Mouse (Mus musculus) small intestine, adult 2 months (tissue): ENCODE results near the gene Rmnd5b. TPM values are rescaled to one million over a fixed set of nuclear protein-coding genes. Genes with fewer than 3 reads are reported as not detected.
A peak's percentile ranks its signal among the peaks of the same experiment; 100 is the strongest.

Experiments
- H3K27ac ChIP-seq: fragments of 200-500 bp; 2 replicates; pipeline ENCODE4 v1.5.1; 2012; ENCODE audit warnings: low read depth, low read length, control low read depth, inconsistent platforms; ENCODE audit not compliant: insufficient read depth
- H3K27me3 ChIP-seq: fragments of 200-500 bp; 2 replicates; pipeline ENCODE4 v1.6.1; 2012; ENCODE audit warnings: mild to moderate bottlenecking, moderate library complexity, low read length, inconsistent platforms; ENCODE audit not compliant: control insufficient read depth, insufficient read depth
- H3K36me3 ChIP-seq: fragments of 200-500 bp; 2 replicates; pipeline ENCODE4 v1.6.1; 2012; ENCODE audit warnings: mild to moderate bottlenecking, low read length, control low read depth, inconsistent platforms; ENCODE audit not compliant: control insufficient read depth, insufficient read depth
- H3K4me1 ChIP-seq: fragments of 200-500 bp; 2 replicates; pipeline ENCODE4 v1.6.1; 2012; ENCODE audit warnings: low read length, inconsistent platforms, mixed read lengths; ENCODE audit not compliant: control insufficient read depth, insufficient read depth, insufficient read length
- H3K4me3 ChIP-seq: fragments of 200-500 bp; 2 replicates; pipeline ENCODE4 v1.5.1; 2012; ENCODE audit warnings: low read depth, mild to moderate bottlenecking, control low read depth, inconsistent platforms, low read length, moderate library complexity
- CTCF ChIP-seq: fragments of 200-500 bp; IDR thresholded peaks from 2 replicates; pipeline ENCODE4 v1.5.1; 2012; ENCODE audit warnings: low read depth, mild to moderate bottlenecking, control low read depth, inconsistent platforms, low read length, moderate library complexity, mixed read lengths; ENCODE audit not compliant: insufficient replicate concordance, insufficient read length; ENCODE audit errors: extremely low read depth
- POLR2A ChIP-seq: fragments of 200-500 bp; IDR thresholded peaks from 2 replicates; pipeline ENCODE4 v1.6.1; 2012; ENCODE audit warnings: low read depth, mild to moderate bottlenecking, control low read depth, inconsistent platforms, low read length, moderate library complexity
- WGBS: fragments of 180-500 bp; shearing (Covaris S2); methylation state at CpG from one replicate; pipeline ENCODE4 v1.1.7; 2018; 5-methylcytosine and 5-hydroxymethylcytosine counted together
- polyA plus RNA-seq: library from polyadenylated mRNA; depleted of rRNA; stranded (reverse); fragments of >200 nt; gene quantifications from 2 replicates; pipeline ENCODE4 v1.2.3, GENCODE M21; 2012

Gene Rmnd5b
- polyA plus RNA-seq, 1 experiment, result 45.9 TPM

- peaks cover 61% of the 10 kb centered on the region for H3K36me3 ChIP-seq
- TF ChIP-seq CTCF, result no peak
- no peak for TF ChIP-seq POLR2A
- H3K4me3 ChIP-seq, result no peak overlapping the region
- WGBS, result 80% methylated on average over 7 of the region's 7 CpGs
- no peaks in the 10 kb centered on the region for H3K27me3 ChIP-seq
- H3K27ac ChIP-seq, result no peak overlapping the region
- H3K4me1 ChIP-seq, result no peaks in the 10 kb centered on the region; the same call in 1 of the 2 replicates
Measured at GRCm38 (mm10) chr11:51591915-51592314, 43.8 kb downstream of the Rmnd5b start.

GRCm38 (mm10) chr11:51591168-51591567, 44.5 kb downstream of the Rmnd5b start:
- 26% methylated on average over 7 of the region's 7 CpGs for WGBS
- no peaks in the 10 kb centered on the region for H3K27me3 ChIP-seq
- H3K4me3 ChIP-seq, result no peak overlapping the region
- no peaks in the 10 kb centered on the region; the same call in 1 of the 2 replicates for H3K4me1 ChIP-seq
- no peak overlapping the region for H3K27ac ChIP-seq
- H3K36me3 ChIP-seq, result peaks cover 59% of the 10 kb centered on the region
- TF ChIP-seq CTCF (no peak), POLR2A (no peak)

GRCm38 (mm10) chr11:51590002-51590401, 45.7 kb downstream of the Rmnd5b start:
- H3K36me3 ChIP-seq, result peaks cover 49% of the 10 kb centered on the region

GRCm38 (mm10) chr11:51588833-51589232, 46.9 kb downstream of the Rmnd5b start:
- TF ChIP-seq POLR2A, result no peak
- no peak for TF ChIP-seq CTCF
- Histone ChIP-seq H3K4me1 (peaks cover 9% of the 10 kb centered on the region; the same call in 1 of the 2 replicates), H3K36me3 (peaks cover 44% of the 10 kb centered on the region), H3K4me3 (no peak overlapping the region), H3K27me3 (no peaks in the 10 kb centered on the region), H3K27ac (no peak overlapping the region)
- WGBS, result 98% methylated on average over 3 of the region's 3 CpGs

More at GRCm38 (mm10) chr11:51590002-51590401, 45.7 kb downstream of the Rmnd5b start:
- TF ChIP-seq CTCF, result no peak
- no peak for TF ChIP-seq POLR2A
- Histone ChIP-seq H3K4me3 (no peak overlapping the region), H3K4me1 (peaks cover 6% of the 10 kb centered on the region; the same call in 1 of the 2 replicates), H3K27ac (no peak overlapping the region), H3K27me3 (no peaks in the 10 kb centered on the region)

- H3K36me3 ChIP-seq, result peaks cover 27% of the 10 kb centered on the region
- TF ChIP-seq POLR2A (no peak), CTCF (no peak)
- H3K27ac ChIP-seq, result no peak overlapping the region
- 88% methylated on average over 1 of the region's 1 CpGs for WGBS
- H3K4me1 ChIP-seq, result peaks cover 16% of the 10 kb centered on the region
- H3K27me3 ChIP-seq, result no peaks in the 10 kb centered on the region
- H3K4me3 ChIP-seq, result no peak overlapping the region
Measured at GRCm38 (mm10) chr11:51587059-51587458, 48.6 kb downstream of the Rmnd5b start.

GRCm38 (mm10) chr11:51586411-51586810, 49.3 kb downstream of the Rmnd5b start:
- H3K4me1 ChIP-seq, result peaks cover 16% of the 10 kb centered on the region
- TF ChIP-seq POLR2A (no peak), CTCF (no peak)
- H3K36me3 ChIP-seq, result peaks cover 21% of the 10 kb centered on the region
- no peak overlapping the region for H3K27ac ChIP-seq
- H3K4me3 ChIP-seq, result no peak overlapping the region
- 88% methylated on average over 13 of the region's 13 CpGs for WGBS
- H3K27me3 ChIP-seq, result no peaks in the 10 kb centered on the region

- Histone ChIP-seq H3K27ac (no peak overlapping the region), H3K36me3 (peaks cover 18% of the 10 kb centered on the region), H3K4me1 (peaks cover 16% of the 10 kb centered on the region), H3K27me3 (no peaks in the 10 kb centered on the region), H3K4me3 (peak overlapping the region; percentile 73)
- TF ChIP-seq POLR2A, result no peak
- TF ChIP-seq CTCF, result no peak
- WGBS, result 32% methylated on average over 8 of the region's 8 CpGs
Measured at GRCm38 (mm10) chr11:51585608-51586252, 50.0 kb downstream of the Rmnd5b start.

- peak; percentile 49; the same call in 1 of the 2 replicates for TF ChIP-seq CTCF
- TF ChIP-seq POLR2A, result peak; percentile 78
- Histone ChIP-seq H3K27ac (peak within 1 kb of the TSS; percentile 91), H3K4me3 (peak within 1 kb of the TSS; percentile 73), H3K36me3 (peaks cover 14% of the 10 kb centered on the region), H3K4me1 (peaks cover 16% of the 10 kb centered on the region), H3K27me3 (no peaks in the 10 kb centered on the region)
- under 1% methylated on average over 59 of the region's 59 CpGs for WGBS
Measured at GRCm38 (mm10) chr11:51584431-51585248, 51.1 kb downstream of the Rmnd5b start, which contains the start of gene Phykpl. Gene Phykpl (plus strand): TSS chr11:51584757.
